Mouse (Mus musculus) kidney, adult 2 months (tissue): ENCODE results near the gene P2rx1. TPM values are rescaled to one million over a fixed set of nuclear protein-coding genes. Genes with fewer than 3 reads are reported as not detected.

Experiments
- DNase-seq: peaks from one replicate; pipeline ENCODE4 v3.0.0; 2021
- H3K27ac ChIP-seq: fragments of 200-500 bp; 2 replicates; pipeline ENCODE4 v1.5.1; 2012; ENCODE audit warnings: low read depth, low read length, control low read depth, inconsistent platforms; ENCODE audit not compliant: insufficient read depth
- H3K27me3 ChIP-seq: fragments of 200-500 bp; replicated peaks from 2 replicates; pipeline ENCODE4 v1.6.1; 2012; ENCODE audit warnings: mild to moderate bottlenecking, moderate library complexity, low read length, inconsistent platforms; ENCODE audit not compliant: control insufficient read depth, insufficient read depth
- H3K36me3 ChIP-seq: fragments of 200-500 bp; 2 replicates; pipeline ENCODE4 v1.6.1; 2012; ENCODE audit warnings: mild to moderate bottlenecking, moderate library complexity, low read length, inconsistent platforms; ENCODE audit not compliant: control insufficient read depth, insufficient read depth
- H3K4me1 ChIP-seq: fragments of 200-500 bp; 2 replicates; pipeline ENCODE4 v1.6.1; 2011; ENCODE audit warnings: low read length; ENCODE audit not compliant: control insufficient read depth, insufficient read depth
- H3K4me3 ChIP-seq: fragments of 200-500 bp; 2 replicates; pipeline ENCODE4 v1.5.1; 2011; ENCODE audit warnings: mild to moderate bottlenecking, low read depth, low read length, control low read depth; ENCODE audit not compliant: insufficient read depth
- CTCF ChIP-seq: fragments of 200-500 bp; conservative IDR thresholded peaks from 2 replicates; pipeline ENCODE4 v1.5.1; 2011; ENCODE audit warnings: low read depth, mild to moderate bottlenecking, control low read depth, low read length, moderate library complexity, mixed read lengths; ENCODE audit not compliant: insufficient read depth, insufficient read length
- POLR2A ChIP-seq: fragments of 200-500 bp; IDR thresholded peaks from one replicate; pipeline ENCODE4 v1.6.1; 2011; ENCODE audit warnings: low read depth, low read length, control low read depth
- whole genome bisulfite sequencing: fragments of 180-500 bp; shearing (Covaris S2); methylation state at CpG from one replicate; pipeline ENCODE4 v1.1.7; 2018; 5-methylcytosine and 5-hydroxymethylcytosine counted together
- polyA plus RNA-seq: library from polyadenylated mRNA; depleted of rRNA; stranded (reverse); fragments of >200 nt; gene quantifications from 2 replicates; pipeline ENCODE4 v1.2.3, GENCODE M21; 2012

P2rx1 gene
- polyA plus RNA-seq, 1 experiment = 4.8 TPM

DNA sequence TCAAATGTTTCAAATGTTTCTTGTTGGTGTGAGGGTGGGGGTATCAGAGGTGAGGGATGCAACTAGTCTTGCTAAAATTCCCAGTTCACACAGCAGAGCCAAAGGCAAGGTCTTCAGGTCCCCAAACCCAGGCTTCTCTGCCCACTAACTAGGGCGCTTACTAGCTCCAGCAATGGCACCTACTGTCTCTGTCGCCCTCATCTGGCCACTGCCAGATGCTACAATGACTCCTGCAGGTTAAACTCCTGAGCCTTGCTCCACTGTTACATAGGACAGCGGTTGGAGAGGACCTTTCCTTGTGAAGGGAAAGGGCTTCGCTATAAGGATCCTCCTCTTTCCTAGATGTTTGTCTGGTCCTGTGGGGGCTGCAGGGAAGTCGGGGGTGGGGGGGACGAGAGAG lies 2.1 kb downstream of the P2rx1 start:
- no peaks in the 10 kb centered on the region for H3K27me3 ChIP-seq
- H3K27ac ChIP-seq = no peak overlapping the region
- TF ChIP-seq CTCF (peak; percentile 96), POLR2A (no peak)
- no peaks in the 10 kb centered on the region for H3K4me1 ChIP-seq
- WGBS = 11% methylated on average over 6 of the region's 6 CpGs
- peak; percentile 83 for DNase-seq
- H3K36me3 ChIP-seq = no peaks in the 10 kb centered on the region
- no peak overlapping the region for H3K4me3 ChIP-seq

DNA sequence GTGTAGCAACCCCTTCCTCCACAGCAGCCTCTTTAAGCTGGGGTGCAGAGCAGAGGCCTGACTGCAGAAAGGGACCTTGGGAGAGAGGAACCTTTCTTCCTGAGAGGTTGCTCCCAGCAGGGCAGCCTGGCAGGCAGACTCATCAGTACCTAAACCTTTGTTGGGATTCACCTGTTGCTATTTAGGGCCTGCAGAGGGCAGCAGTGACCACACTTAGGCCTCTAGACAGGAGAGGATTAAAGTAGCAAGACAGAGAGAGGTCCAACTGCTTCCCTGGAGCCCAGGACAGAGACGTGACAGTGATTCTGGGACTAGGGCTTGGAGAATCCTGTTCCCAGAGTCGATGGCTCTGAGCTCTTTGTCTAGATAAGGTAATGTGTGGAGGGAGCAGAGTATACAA lies 7.5 kb downstream of the P2rx1 start:
- WGBS = 1% methylated on average over 2 of the region's 2 CpGs
- Histone ChIP-seq H3K4me1 (no peaks in the 10 kb centered on the region), H3K36me3 (no peaks in the 10 kb centered on the region), H3K4me3 (no peak overlapping the region), H3K27me3 (no peaks in the 10 kb centered on the region), H3K27ac (no peak overlapping the region)
- TF ChIP-seq POLR2A (no peak), CTCF (peak; percentile 97)
- DNase-seq = peak; percentile 77

DNA sequence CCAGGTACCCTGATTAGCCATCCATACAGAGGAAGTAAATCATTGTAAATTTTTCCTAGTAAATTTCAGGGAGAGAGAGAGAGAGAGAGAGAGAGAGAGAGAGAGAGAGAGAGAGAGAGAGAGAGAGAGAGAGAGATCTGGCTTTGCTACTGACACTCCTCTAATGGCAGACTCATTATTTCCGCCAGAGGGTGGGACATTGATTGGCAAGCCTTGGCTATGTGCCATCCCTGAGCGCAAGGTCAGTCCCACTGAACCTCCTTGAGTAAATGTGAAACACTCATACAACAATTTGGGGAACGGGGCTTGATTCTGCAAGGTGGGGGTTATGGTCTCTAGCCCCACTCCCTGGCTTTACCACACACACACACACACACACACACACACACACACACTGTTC lies 8.2 kb downstream of the P2rx1 start:
- no peak for DNase-seq
- no peak for TF ChIP-seq CTCF
- no peak for TF ChIP-seq POLR2A
- WGBS = 59% methylated on average over 3 of the region's 3 CpGs
- Histone ChIP-seq H3K27ac (no peak overlapping the region), H3K36me3 (no peaks in the 10 kb centered on the region), H3K4me3 (no peak overlapping the region), H3K4me1 (no peaks in the 10 kb centered on the region), H3K27me3 (no peaks in the 10 kb centered on the region)

DNA sequence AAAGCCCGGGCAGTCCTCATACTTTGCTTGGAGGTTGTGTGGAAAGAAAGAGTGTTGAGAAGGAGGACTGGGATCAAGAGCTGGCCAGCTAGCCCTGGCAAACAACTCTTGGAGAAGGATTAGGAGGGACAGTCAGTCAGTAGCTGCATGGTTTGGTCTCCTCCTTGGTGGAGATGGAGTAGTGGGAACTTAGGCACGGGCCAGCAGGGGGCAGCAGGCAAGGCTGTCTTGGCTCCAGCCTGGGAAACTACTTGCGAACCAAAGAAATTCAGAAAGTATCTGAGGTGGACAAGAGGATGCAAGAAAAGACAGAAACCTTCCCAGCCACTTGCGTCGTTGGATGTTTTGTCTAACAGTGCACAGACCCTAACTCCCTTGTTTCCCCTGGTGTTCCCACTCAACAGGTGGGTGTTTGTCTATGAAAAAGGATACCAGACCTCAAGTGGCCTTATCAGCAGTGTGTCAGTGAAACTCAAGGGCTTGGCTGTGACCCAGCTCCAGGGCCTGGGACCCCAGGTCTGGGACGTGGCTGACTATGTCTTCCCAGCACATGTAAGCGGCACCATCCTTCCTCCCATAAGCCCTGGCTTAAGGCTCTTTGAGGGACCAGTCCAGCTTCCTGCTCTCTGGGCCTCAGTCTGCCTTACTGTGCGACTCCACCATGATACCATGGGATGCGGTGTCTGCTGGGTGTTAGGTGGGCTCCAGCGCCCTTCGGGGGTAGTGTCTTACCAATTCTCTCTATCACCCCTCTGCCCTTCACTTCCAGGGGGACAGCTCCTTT lies 9.0 kb downstream of the P2rx1 start:
- no peak for TF ChIP-seq POLR2A
- TF ChIP-seq CTCF = peak; percentile 86
- Histone ChIP-seq H3K27me3 (no peaks in the 10 kb centered on the region), H3K36me3 (no peaks in the 10 kb centered on the region), H3K4me1 (no peaks in the 10 kb centered on the region), H3K27ac (no peak overlapping the region), H3K4me3 (no peak overlapping the region)
- WGBS = 58% methylated on average over 11 of the region's 11 CpGs
- DNase-seq = peak; percentile 65

DNA sequence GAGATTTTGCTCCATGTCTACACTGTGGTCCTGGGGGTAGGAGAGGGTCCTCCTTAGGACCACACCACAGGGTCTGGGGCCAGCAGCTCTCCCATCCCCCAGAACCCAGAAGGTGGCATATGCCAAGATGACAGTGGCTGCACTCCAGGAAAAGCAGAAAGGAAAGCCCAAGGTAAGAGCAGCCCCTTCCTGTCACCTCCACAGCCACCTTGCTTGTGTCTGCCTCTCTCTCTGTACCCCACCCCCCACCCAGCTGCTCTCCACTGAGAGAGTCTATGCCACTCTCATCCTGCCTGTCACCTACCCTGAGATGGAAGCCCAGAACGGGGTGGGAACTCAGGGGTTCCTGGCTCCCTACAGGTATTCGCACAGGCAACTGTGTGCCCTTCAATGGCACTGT lies 9.9 kb downstream of the P2rx1 start:
- H3K4me3 ChIP-seq = no peak overlapping the region
- no peaks in the 10 kb centered on the region for H3K27me3 ChIP-seq
- 77% methylated on average over 2 of the region's 2 CpGs for WGBS
- TF ChIP-seq CTCF (no peak), POLR2A (no peak)
- no peaks in the 10 kb centered on the region for H3K36me3 ChIP-seq
- no peak overlapping the region for H3K27ac ChIP-seq
- DNase-seq = no peak
- peaks cover 3% of the 10 kb centered on the region; the same call in 1 of the 2 replicates for H3K4me1 ChIP-seq

DNA sequence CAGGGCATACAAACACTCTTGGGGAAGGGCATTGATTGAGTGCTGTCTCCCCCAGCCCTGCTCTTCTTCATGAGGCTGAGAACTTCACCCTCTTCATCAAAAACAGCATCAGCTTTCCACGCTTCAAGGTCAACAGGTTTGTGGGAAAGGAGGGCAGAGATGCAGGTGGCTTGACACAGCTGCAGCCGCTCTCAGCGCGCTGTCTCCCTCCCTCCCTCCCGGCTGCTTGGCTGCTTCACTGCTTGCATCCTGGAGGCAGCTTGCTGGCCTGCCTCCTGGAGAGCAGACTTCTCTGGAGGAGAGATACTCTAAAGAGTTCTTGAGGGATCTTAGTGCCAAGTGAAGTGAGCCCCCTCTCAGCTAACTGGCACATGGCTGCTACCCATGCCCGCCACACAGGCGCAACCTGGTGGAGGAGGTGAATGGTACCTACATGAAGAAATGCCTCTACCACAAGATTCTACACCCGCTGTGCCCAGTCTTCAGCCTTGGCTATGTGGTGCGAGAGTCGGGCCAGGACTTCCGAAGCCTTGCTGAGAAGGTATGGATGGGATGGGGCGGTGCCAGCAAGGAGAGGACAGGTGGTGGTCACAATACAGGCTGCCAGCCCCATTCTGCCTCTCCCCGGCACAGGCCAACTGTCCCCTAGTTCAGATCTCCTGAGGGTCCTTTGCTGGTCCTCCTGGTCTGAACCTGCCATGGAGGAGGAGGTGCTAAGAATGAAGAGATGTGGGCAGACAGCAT lies 10.8 kb downstream of the P2rx1 start:
- TF ChIP-seq CTCF (no peak), POLR2A (no peak)
- H3K36me3 ChIP-seq = no peaks in the 10 kb centered on the region
- H3K4me1 ChIP-seq = peaks cover 4% of the 10 kb centered on the region; the same call in 1 of the 2 replicates
- 73% methylated on average over 13 of the region's 13 CpGs for WGBS
- DNase-seq = no peak
- no peaks in the 10 kb centered on the region for H3K27me3 ChIP-seq
- H3K27ac ChIP-seq = no peak overlapping the region
- no peak overlapping the region for H3K4me3 ChIP-seq

DNA sequence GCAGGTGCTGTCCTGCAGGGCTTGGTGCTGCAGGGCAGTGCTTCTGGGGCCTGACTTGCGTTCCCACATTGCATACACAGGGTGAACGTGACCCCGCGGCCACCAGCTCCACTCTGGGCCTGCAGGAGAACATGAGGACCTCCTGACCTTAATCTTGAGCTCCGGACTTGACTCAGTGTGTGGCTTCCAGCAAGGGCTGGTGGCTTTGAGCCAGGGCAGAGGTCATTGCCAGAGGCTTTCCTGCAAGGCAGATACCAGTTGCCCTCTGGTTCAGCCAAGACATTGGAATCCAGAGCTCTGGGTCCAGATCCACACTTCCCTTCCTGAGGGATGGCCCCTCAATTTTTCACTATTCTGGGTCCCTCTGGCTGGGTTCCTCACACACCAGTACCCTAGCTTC lies 15.1 kb downstream of the P2rx1 start:
- H3K4me3 ChIP-seq = no peak overlapping the region
- 52% methylated on average over 5 of the region's 5 CpGs for WGBS
- peaks cover 7% of the 10 kb centered on the region for H3K4me1 ChIP-seq
- H3K36me3 ChIP-seq = no peaks in the 10 kb centered on the region
- peak; percentile 84 for DNase-seq
- no peaks in the 10 kb centered on the region for H3K27me3 ChIP-seq
- no peak overlapping the region for H3K27ac ChIP-seq
- TF ChIP-seq CTCF (no peak), POLR2A (no peak)
